Mouse (Mus musculus) cerebellum, adult (tissue): Measurements from ENCODE around the gene Olfr904.
"Not testable (repeated sequence)": the region's sequence is repeated elsewhere in the genome, so short reads cannot be mapped to it uniquely, and the experiment has no call there.

Experiments used
- ATAC-seq: cut with Nextera tagmentation; 2 replicates; pipeline ENCODE4 v1.9.2; 2017; ENCODE audit warnings: mild to moderate bottlenecking, moderate library complexity, mixed read lengths; ENCODE audit not compliant: insufficient number of reproducible peaks, low FRiP score, low TSS enrichment

The Olfr904 gene

DNA sequence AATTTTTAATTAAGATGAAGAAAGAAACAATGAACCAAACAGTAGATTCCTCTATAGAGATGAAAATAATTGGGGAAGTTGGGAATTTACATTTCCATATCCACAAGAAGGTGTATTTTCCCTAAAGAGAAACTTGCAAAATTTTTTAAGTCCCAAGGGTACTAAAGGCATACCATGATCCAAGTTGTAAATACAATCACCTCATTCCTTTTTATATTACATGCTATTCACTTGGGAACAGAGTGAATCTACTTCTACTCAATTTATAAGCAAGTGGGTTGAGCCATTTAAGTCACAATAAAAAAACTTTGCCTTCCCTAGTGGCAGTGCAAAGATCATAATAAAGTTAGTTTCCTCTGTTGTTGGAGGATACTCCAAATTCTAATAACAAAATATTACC lies at the start of gene Olfr904:
Gene Olfr904, plus strand, starts transcription at position 301 of the 400 bp plus-strand sequence.
- no peak for ATAC-seq

DNA sequence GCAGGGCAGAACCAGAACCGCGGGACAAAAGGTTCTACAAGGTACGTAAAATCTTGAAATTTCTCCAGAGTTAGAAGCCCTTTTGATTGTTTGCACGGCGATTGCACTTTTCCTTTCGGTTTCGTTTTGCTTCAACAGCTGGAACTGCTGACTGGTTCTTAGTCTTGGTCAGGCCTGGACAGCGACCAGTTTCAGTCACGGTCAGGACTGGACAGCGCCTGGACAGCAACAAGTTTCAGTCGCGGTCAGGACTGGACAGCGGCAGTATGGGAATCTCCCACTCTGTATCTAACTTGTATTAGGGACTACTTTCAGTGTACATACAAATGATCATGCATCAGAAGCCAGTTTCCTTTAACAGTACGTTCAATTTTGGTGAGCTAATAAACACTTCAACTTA lies 49.4 kb upstream of the Olfr904 start:
- not testable (repeated sequence) for ATAC-seq

DNA sequence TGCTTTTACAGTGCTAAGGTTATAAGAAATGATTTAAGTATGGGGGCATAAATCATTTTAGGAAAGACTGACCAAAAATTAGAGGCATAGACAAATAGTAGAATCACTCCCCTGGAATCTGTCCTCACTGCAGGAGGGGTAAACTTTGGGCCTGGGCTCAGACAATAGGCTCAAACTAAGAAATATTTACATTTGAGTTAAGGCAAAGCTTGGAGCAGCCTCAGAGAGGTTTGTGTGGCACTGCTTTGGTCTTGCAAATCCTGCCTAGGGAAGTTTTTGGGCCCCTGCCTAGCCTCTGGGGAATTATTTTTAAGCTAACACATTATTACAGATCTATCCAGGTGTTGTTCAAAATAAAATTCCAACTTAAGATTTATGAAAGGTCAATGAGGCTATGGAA lies 39.1 kb upstream of the Olfr904 start:
- no peak for ATAC-seq

DNA sequence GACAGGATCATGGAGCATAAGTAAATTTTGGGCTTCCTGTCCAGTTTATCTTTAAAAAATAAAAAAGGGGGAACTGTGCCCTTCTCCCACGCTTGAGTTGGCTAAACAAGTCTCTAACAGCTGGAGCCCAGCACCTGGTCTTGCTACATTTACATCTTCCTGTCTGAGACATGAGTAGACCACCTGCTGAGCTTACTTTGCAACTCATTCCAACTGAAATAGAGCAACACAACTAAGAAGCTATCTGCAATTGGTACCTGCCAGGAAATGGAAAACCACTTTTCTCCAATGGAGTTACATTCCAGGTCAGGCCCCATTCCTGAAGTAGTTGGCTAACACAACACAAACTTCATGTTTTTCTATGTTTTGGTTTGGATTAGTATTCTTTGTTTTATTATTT lies 35.9 kb upstream of the Olfr904 start:
- ATAC-seq: no peak

DNA sequence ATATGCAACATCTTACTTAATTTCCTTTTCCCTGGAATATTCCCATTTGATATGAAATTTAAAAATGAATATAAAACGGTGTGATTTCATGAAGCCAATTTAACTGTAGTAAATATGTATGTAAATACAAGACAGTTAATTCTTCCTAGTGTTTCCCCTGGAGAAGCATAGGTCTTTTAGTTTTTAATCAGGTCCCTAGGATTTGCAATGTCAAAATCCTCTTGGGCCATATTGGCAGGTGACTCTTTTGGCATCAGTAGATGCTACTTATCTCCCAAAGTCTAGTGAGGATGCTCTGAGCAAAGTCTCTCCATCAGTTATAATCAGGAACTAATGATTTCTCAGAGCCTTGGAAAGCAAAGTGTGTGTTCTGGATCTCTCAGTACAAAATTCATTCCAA lies 33.8 kb upstream of the Olfr904 start, which contains the start of gene Olfr901:
Gene Olfr901, plus strand, starts transcription at position 301 of the 400 bp plus-strand sequence.
- no peak for ATAC-seq

DNA sequence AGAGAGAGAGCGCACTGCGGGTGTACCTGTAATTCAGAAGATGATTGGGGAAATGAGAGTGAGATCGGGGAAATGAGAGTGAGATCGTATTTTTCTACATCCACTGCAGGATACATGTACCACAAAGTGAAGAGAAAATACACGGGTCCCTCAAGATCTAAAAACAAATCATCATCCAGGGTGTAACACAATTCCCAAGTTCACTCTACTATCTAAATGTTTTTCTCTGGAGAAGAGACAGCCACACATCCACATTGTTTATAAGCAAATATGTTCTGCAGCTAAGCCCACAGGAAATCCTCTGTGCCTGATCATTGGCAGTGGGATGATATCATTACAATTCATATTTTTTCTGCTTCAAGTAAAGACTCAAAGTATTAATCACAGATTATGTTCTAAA lies 15.6 kb upstream of the Olfr904 start, which contains the start of gene Olfr902:
Gene Olfr902, plus strand, starts transcription at position 301 of the 400 bp plus-strand sequence.
- no peak for ATAC-seq

DNA sequence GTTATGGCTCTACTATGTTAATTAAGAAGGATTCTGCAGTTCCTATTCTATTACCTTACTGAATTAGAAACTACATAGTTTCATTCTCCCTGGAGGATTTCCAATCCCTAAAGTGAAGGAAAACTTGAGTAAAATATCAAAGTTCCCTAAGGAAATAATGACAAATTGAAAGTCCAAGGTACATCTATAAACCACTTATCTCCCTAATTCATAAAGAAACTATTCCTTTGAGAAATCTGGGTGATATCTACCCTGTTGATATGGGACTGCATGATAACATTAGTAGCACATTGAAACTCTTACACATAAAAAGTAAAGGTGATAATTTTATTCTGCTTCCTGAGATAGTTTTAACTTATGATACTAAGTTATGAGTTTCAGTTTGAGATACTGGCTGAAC lies 7.9 kb downstream of the Olfr904 start, which contains the start of gene Olfr905:
Gene Olfr905, plus strand, starts transcription at position 301 of the 400 bp plus-strand sequence.
- no peak for ATAC-seq

DNA sequence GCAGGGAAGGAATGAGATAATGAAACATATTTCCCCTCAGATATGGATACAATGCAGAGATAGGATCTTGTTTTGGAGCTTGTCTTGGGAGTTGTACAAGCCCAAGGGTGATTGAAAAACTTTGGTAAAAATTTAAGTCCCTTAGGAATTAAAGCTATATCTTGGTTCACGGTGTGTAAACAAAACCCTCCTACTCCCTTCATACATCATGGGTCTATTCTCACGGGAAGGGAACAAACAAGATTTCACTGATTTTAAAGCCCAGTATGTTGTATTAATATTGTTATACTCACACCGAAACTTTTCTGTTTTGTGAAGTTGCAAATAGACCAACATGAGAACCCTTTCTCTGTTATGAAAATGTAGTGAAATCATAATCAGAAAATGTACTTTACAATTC lies 23.8 kb downstream of the Olfr904 start, which contains the start of gene Olfr906:
Gene Olfr906, plus strand, starts transcription at position 301 of the 400 bp plus-strand sequence.
- ATAC-seq: no peak

DNA sequence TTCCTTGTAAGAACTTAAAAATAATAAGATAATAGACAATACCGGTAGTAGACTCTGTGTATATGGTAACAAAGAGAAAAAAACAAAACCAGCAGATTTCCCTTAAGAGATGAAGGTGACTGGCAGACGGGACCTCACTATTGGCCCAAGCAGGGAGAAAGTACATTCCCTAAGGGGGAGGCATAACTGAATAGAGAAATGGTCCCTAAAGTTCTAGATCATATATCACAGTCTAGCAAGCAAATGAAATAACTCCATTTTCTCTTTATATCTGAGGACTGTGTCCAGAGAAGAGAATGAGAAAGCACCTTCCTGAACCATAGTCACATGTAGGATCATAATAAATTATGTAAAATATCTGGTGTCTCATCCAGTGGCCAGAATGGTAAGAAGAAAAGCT lies 32.6 kb downstream of the Olfr904 start, which contains the start of gene Olfr907:
Gene Olfr907, plus strand, starts transcription at position 301 of the 400 bp plus-strand sequence.
- ATAC-seq: no peak

DNA sequence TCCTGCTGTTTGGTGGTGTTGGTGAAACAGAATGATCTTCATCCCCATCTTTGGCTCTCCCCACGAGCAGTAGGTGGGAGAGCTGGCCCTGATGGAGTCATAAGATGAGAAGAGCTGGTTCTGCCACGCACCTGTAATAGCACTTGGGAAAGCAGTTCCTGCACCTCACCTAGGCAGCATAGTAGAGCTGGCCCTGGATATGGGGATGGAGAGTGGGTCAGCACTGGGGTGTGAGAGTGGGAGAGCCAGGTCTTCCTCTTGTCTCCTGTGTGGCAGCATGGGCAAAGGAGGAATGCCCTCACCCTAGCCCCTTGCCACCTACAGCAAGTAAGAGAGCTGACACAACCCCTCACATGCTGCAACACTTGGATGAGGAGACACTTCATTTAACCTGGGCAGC lies 49.4 kb downstream of the Olfr904 start:
- no peak for ATAC-seq
